In the genomic region with DNA sequence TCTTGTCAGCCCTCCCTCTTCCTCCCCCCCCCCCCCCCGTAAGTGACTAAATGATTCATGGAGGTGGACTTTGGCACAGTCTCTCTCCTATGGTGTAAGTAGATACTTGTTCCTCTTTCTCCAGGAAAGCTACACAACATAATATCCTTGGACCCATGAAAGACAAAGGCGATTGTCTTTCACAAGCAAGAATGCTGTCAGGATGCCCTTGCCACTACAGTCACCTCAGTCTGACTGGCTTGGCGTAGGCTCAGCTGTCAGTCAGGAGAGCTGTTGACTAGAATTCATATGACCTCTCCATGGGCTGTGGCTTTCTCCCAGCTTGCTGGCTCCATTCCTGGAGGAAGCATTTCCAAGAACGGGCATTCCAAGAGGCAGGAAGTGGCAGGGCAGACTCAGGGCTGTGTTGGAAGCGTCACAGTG, we compare ENCODE assay signal across 14 mouse cellular contexts. TPM values are rescaled to one million over a fixed set of nuclear protein-coding genes. Genes with fewer than 3 reads are reported as not detected.
DNase-seq lines count a peak whose midpoint lies in the region; ATAC-seq lines count a peak whose summit lies in the region.
"Had no signal": no experiment of that assay in that cellular context is flagged by ENCODE, and none has a peak within 500 bp of the region (broad histone marks: within the 10 kb centered on the region; RNA-seq: fewer than 3 reads in every experiment).

No protein-coding gene starts in this region.

- no peak overlapping the region for H3K27ac ChIP-seq in heart, embryonic 12.5 days (ENCODE audit: poor library complexity, severe bottlenecking)
- no peak overlapping the region for H3K27ac ChIP-seq in intestine, embryonic 15.5 days
- H3K27ac ChIP-seq: hindbrain, embryonic 13.5 days; liver, embryonic 14.5 days; midbrain, embryonic 15.5 days had no signal

- H3K4me2 ChIP-seq in heart, embryonic 12.5 days, result no peak overlapping the region
- H3K4me2 ChIP-seq in intestine, embryonic 15.5 days (replicated peaks), result no peak overlapping the region
- H3K4me2 ChIP-seq: hindbrain, embryonic 13.5 days; midbrain, embryonic 15.5 days had no signal

- no peak for ATAC-seq in heart, embryonic 12.5 days (ENCODE audit: insufficient number of reproducible peaks, low FRiP score)
- 0 out of 2 replicates have a peak, but pooled peaks have one; percentile 51 for ATAC-seq in intestine, embryonic 15.5 days
- no peak for ATAC-seq in erythroid progenitor cell, adult 5-6 weeks (replicated peaks; ENCODE audit: low FRiP score, poor library complexity, severe bottlenecking)
- ATAC-seq: forebrain, postnatal 0 days; midbrain, embryonic 15.5 days had no signal

- peaks cover 5% of the 10 kb centered on the region; the same call in 1 of the 2 replicates for H3K27me3 ChIP-seq in heart, embryonic 12.5 days (replicated peaks)
- no peaks in the 10 kb centered on the region for H3K27me3 ChIP-seq in intestine, embryonic 15.5 days (replicated peaks)
- H3K27me3 ChIP-seq: midbrain, embryonic 15.5 days had no signal

- peaks cover 8% of the 10 kb centered on the region for H3K4me1 ChIP-seq in heart, embryonic 12.5 days (replicated peaks)
- no peaks in the 10 kb centered on the region for H3K4me1 ChIP-seq in intestine, embryonic 15.5 days (replicated peaks)
- H3K4me1 ChIP-seq: hindbrain, embryonic 13.5 days; midbrain, embryonic 15.5 days had no signal

- H3K36me3 ChIP-seq in heart, embryonic 12.5 days, result no peaks in the 10 kb centered on the region
- no peaks in the 10 kb centered on the region for H3K36me3 ChIP-seq in intestine, embryonic 15.5 days
- H3K36me3 ChIP-seq: G1E; hindbrain, embryonic 13.5 days; midbrain, embryonic 15.5 days had no signal

- no peak overlapping the region for H3K4me3 ChIP-seq in heart, embryonic 12.5 days
- no peak overlapping the region for H3K4me3 ChIP-seq in intestine, embryonic 15.5 days (replicated peaks)
- H3K4me3 ChIP-seq: hindbrain, embryonic 13.5 days; midbrain, embryonic 15.5 days had no signal

- H3K9me3 ChIP-seq in heart, embryonic 12.5 days (replicated peaks), result no peaks in the 10 kb centered on the region
- no peaks in the 10 kb centered on the region for H3K9me3 ChIP-seq in intestine, embryonic 15.5 days
- H3K9me3 ChIP-seq: G1E; hindbrain, embryonic 13.5 days; midbrain, embryonic 15.5 days had no signal

- 50% methylated on average over 5 of the region's 5 CpGs for WGBS in heart, embryonic 12.5 days
- 70% methylated on average over 5 of the region's 5 CpGs for WGBS in intestine, embryonic 15.5 days

- peak; percentile 58 for DNase-seq in heart, adult 8-10 months (ENCODE audit: low spot score)
- DNase-seq in fat pad, adult 2 months (ENCODE audit: extremely low read depth, low read depth, low spot score), result peak; percentile 19
- DNase-seq in lung, postnatal 25 days (ENCODE audit: low spot score), result peak; percentile 80
- no peak for DNase-seq in layer of hippocampus, postnatal 36 days
- DNase-seq in left cerebral cortex, adult 11 months (ENCODE audit: low spot score), result no peak
- DNase-seq: forebrain, postnatal 0 days; thymus, postnatal 36 days had no signal

- H3K9ac ChIP-seq in heart, embryonic 12.5 days, result no peak overlapping the region
- no peak overlapping the region for H3K9ac ChIP-seq in intestine, embryonic 15.5 days
- H3K9ac ChIP-seq: forebrain, postnatal 0 days; hindbrain, embryonic 13.5 days; liver, embryonic 14.5 days; midbrain, embryonic 15.5 days had no signal

RNA-seq across cellular contexts. Expression of a gene that starts 6.2 kb away (rescaled TPM):
- total RNA-seq in heart, adult 8-10 months (2022), result 1 to 10 TPM in 1 of 4 experiments, under 1 TPM in 3; 0.41 to 1.1 (median 0.84) TPM
- 0.33 and 0.62 TPM in 2 replicates for polyA plus RNA-seq in heart, embryonic 12.5 days (2016; fragmentation: Nextera tagmentation; extraction: Ambion mirVana)
- 0.67 and 0.92 TPM in 2 replicates for polyA plus RNA-seq in intestine, embryonic 15.5 days (2015; fragmentation: Nextera tagmentation; extraction: Ambion mirVana)
- 10 to 100 TPM in 1 of 2 experiments, 1 to 10 TPM in 1; 8.0 to 10.1 TPM for total RNA-seq in layer of hippocampus, postnatal 36 days (2021)
- total RNA-seq in erythroid progenitor cell, adult 5-6 weeks (2015; ENCODE audit: low replicate concordance), result not detected in 2 replicates
- not detected in 2 replicates for total RNA-seq in erythroid progenitor cell, adult 5-6 weeks (2017; ENCODE audit: low replicate concordance)
- polyA plus RNA-seq: G1E had no signal

RNA-seq across cellular contexts. Expression of a gene that starts 13.8 kb away (rescaled TPM):
- 1 to 10 TPM; 5.6 to 9.4 (median 7.7) TPM for total RNA-seq in heart, adult 8-10 months (2022)
- polyA plus RNA-seq in heart, embryonic 12.5 days (2016; fragmentation: Nextera tagmentation; extraction: Ambion mirVana), result 13.2 and 17.8 TPM in 2 replicates
- polyA plus RNA-seq in intestine, embryonic 15.5 days (2015; fragmentation: Nextera tagmentation; extraction: Ambion mirVana), result 68.0 and 117 TPM in 2 replicates
- total RNA-seq in layer of hippocampus, postnatal 36 days (2021), result 1 to 10 TPM in 1 of 2 experiments, under 1 TPM in 1; 0.88 to 1.0 TPM
- total RNA-seq in erythroid progenitor cell, adult 5-6 weeks (2015; ENCODE audit: low replicate concordance), result 2.5 TPM in 1 of 2 replicates, not detected in the other
- 1.4 TPM in 1 of 2 replicates, not detected in the other for total RNA-seq in erythroid progenitor cell, adult 5-6 weeks (2017; ENCODE audit: low replicate concordance)

RNA-seq across cellular contexts. Expression of a gene that starts 37.0 kb away (rescaled TPM):
- total RNA-seq in heart, adult 8-10 months (2022), result 1 to 10 TPM in 3 of 4 experiments, under 1 TPM in 1; 1.00 to 2.1 (median 1.2) TPM
- 0.91 and 1.1 TPM in 2 replicates for polyA plus RNA-seq in heart, embryonic 12.5 days (2016; fragmentation: Nextera tagmentation; extraction: Ambion mirVana)
- polyA plus RNA-seq in intestine, embryonic 15.5 days (2015; fragmentation: Nextera tagmentation; extraction: Ambion mirVana), result 0.97 and 1.1 TPM in 2 replicates
- 1 to 10 TPM; 7.2 to 7.6 TPM for total RNA-seq in layer of hippocampus, postnatal 36 days (2021)
- total RNA-seq in erythroid progenitor cell, adult 5-6 weeks (2015; ENCODE audit: low replicate concordance), result 0.36 TPM in 1 of 2 replicates, not detected in the other
- not detected in 2 replicates for total RNA-seq in erythroid progenitor cell, adult 5-6 weeks (2017; ENCODE audit: low replicate concordance)

RNA-seq across cellular contexts. Expression of a gene that starts 48.8 kb away (rescaled TPM):
- 10 to 100 TPM; 18.0 to 20.9 (median 19.1) TPM for total RNA-seq in heart, adult 8-10 months (2022)
- polyA plus RNA-seq in heart, embryonic 12.5 days (2016; fragmentation: Nextera tagmentation; extraction: Ambion mirVana), result 46.3 and 46.9 TPM in 2 replicates
- 39.8 and 43.6 TPM in 2 replicates for polyA plus RNA-seq in intestine, embryonic 15.5 days (2015; fragmentation: Nextera tagmentation; extraction: Ambion mirVana)
- 100 to 1,000 TPM; 792 to 841 TPM for total RNA-seq in layer of hippocampus, postnatal 36 days (2021)
- total RNA-seq in erythroid progenitor cell, adult 5-6 weeks (2015; ENCODE audit: low replicate concordance), result 5.4 and 7.6 TPM in 2 replicates
- 4.6 and 4.8 TPM in 2 replicates for total RNA-seq in erythroid progenitor cell, adult 5-6 weeks (2017; ENCODE audit: low replicate concordance)

RNA-seq across cellular contexts. Expression of a gene that starts 51.5 kb away (rescaled TPM):
- 10 to 100 TPM; 53.2 to 61.7 (median 56.4) TPM for total RNA-seq in heart, adult 8-10 months (2022)
- polyA plus RNA-seq in heart, embryonic 12.5 days (2016; fragmentation: Nextera tagmentation; extraction: Ambion mirVana), result 15.0 and 16.4 TPM in 2 replicates
- 23.3 and 23.7 TPM in 2 replicates for polyA plus RNA-seq in intestine, embryonic 15.5 days (2015; fragmentation: Nextera tagmentation; extraction: Ambion mirVana)
- 10 to 100 TPM; 87.5 to 92.0 TPM for total RNA-seq in layer of hippocampus, postnatal 36 days (2021)
- total RNA-seq in erythroid progenitor cell, adult 5-6 weeks (2015; ENCODE audit: low replicate concordance), result 24.5 and 26.0 TPM in 2 replicates
- 49.9 and 91.9 TPM in 2 replicates for total RNA-seq in erythroid progenitor cell, adult 5-6 weeks (2017; ENCODE audit: low replicate concordance)

Comparison
In these comparisons a context has a peak if more than half of its experiments do, and no peak if none do; other contexts are left out.
1. DNase-seq: peak in heart, adult 8-10 months (single experiment), fat pad, adult 2 months (single experiment) and lung, postnatal 25 days (single experiment); none in layer of hippocampus, postnatal 36 days (0 of 2) and left cerebral cortex, adult 11 months (single experiment).
2. RNA of a gene that starts 6.2 kb away (total RNA-seq): 8.0 to 10.1 TPM in layer of hippocampus, postnatal 36 days; 0.41 to 1.1 TPM in heart, adult 8-10 months and not detected in erythroid progenitor cell, adult 5-6 weeks; every median in the first group is over 4 times any median in the second.